ENCODE assay signal across 8 mouse cellular contexts in genomic region chr9:78520780-78521601, GRCm38 (mm10). TPM values are rescaled to one million over a fixed set of nuclear protein-coding genes. Genes with fewer than 3 reads are reported as not detected.
DNase-seq lines count a peak whose midpoint lies in the region; ATAC-seq and TF ChIP-seq lines count a peak whose summit lies in the region.

No protein-coding gene starts in this region.

- TF ChIP-seq POLR2A in thymus, adult 2 months (IDR thresholded peaks at IDR 0.05; ENCODE audit: control insufficient read depth, extremely low read depth, insufficient read depth, low read length, poor library complexity) = no peak

- H3K9ac ChIP-seq in heart, embryonic 14.5 days (ENCODE audit: low read length) = peak overlapping the region; percentile 65
- peak overlapping the region; percentile 48 for H3K9ac ChIP-seq in kidney, embryonic 15.5 days
- H3K9ac ChIP-seq in liver, embryonic 13.5 days = peak overlapping the region; percentile 54
- H3K9ac ChIP-seq in midbrain, postnatal 0 days (replicated peaks; ENCODE audit: low read length, poor library complexity, severe bottlenecking) = peak overlapping the region; percentile 52

- no peaks in the 10 kb centered on the region for H3K9me3 ChIP-seq in embryonic facial prominence, embryonic 10.5 days
- H3K9me3 ChIP-seq in heart, embryonic 14.5 days (ENCODE audit: control insufficient read depth, low read length) = no peaks in the 10 kb centered on the region
- no peaks in the 10 kb centered on the region for H3K9me3 ChIP-seq in kidney, embryonic 15.5 days (replicated peaks)
- no peaks in the 10 kb centered on the region for H3K9me3 ChIP-seq in liver, embryonic 13.5 days (replicated peaks)
- no peaks in the 10 kb centered on the region for H3K9me3 ChIP-seq in midbrain, postnatal 0 days (ENCODE audit: low read length)

- H3K27me3 ChIP-seq in C2C12 (ENCODE audit: control insufficient read depth, insufficient read depth, insufficient read length) = no peaks in the 10 kb centered on the region
- H3K27me3 ChIP-seq in embryonic facial prominence, embryonic 10.5 days (replicated peaks; ENCODE audit: low read depth, poor library complexity, severe bottlenecking) = no peaks in the 10 kb centered on the region
- no peaks in the 10 kb centered on the region for H3K27me3 ChIP-seq in heart, embryonic 14.5 days (ENCODE audit: control insufficient read depth, insufficient read depth, low read length)
- no peaks in the 10 kb centered on the region for H3K27me3 ChIP-seq in kidney, embryonic 15.5 days
- 0 out of 2 replicates have a peak, but pooled peaks cover 3% of the 10 kb centered on the region for H3K27me3 ChIP-seq in liver, embryonic 13.5 days
- no peaks in the 10 kb centered on the region for H3K27me3 ChIP-seq in midbrain, postnatal 0 days (ENCODE audit: insufficient read depth, low read length)
- no peaks in the 10 kb centered on the region for H3K27me3 ChIP-seq in thymus, adult 2 months (ENCODE audit: control insufficient read depth, insufficient read depth, low read length)

- 2% methylated on average over 40 of the region's 40 CpGs for WGBS in embryonic facial prominence, embryonic 10.5 days
- WGBS in heart, embryonic 14.5 days = 2% methylated on average over 40 of the region's 40 CpGs
- 2% methylated on average over 40 of the region's 40 CpGs for WGBS in kidney, embryonic 15.5 days
- WGBS in liver, embryonic 13.5 days (ENCODE audit: insufficient replicate concordance) = 2% methylated on average over 40 of the region's 40 CpGs
- WGBS in midbrain, postnatal 0 days = 3% methylated on average over 40 of the region's 40 CpGs
- WGBS in thymus, adult 2 months = 8% methylated on average over 40 of the region's 40 CpGs

- peak; percentile 34 for ATAC-seq in activated CD4-positive, CD25-positive, alpha-beta regulatory T cell, adult 4 months
- peak; percentile 15; the same call in 1 of the 2 replicates for ATAC-seq in heart, embryonic 14.5 days (ENCODE audit: insufficient number of reproducible peaks, insufficient read depth, low FRiP score, low read depth)
- peak; percentile 59 for ATAC-seq in kidney, embryonic 15.5 days (replicated peaks; ENCODE audit: low FRiP score)
- ATAC-seq in liver, embryonic 13.5 days (ENCODE audit: low read depth) = peak; percentile 35
- ATAC-seq in midbrain, postnatal 0 days (ENCODE audit: low FRiP score) = peak; percentile 88

- H3K4me2 ChIP-seq in heart, embryonic 14.5 days (ENCODE audit: low read length) = peak overlapping the region; percentile 96
- peak overlapping the region; percentile 91 for H3K4me2 ChIP-seq in kidney, embryonic 15.5 days
- H3K4me2 ChIP-seq in liver, embryonic 13.5 days = peak overlapping the region; percentile 73
- H3K4me2 ChIP-seq in midbrain, postnatal 0 days (ENCODE audit: low read depth, low read length, poor library complexity, severe bottlenecking) = peak overlapping the region; percentile 69

- DNase-seq in embryonic facial prominence, embryonic 10.5 days (ENCODE audit: low spot score) = no peak
- peak; percentile 34 for DNase-seq in liver, embryonic 13.5 days
- DNase-seq in midbrain, postnatal 0 days (ENCODE audit: low spot score) = peak; percentile 90
- peak; percentile 30 for DNase-seq in thymus, adult 2 months

- peak overlapping the region; percentile 39 for H3ac ChIP-seq in C2C12 (ENCODE audit: control insufficient read depth, insufficient read length, low read depth)

- H3K27ac ChIP-seq in embryonic facial prominence, embryonic 10.5 days (replicated peaks) = peak overlapping the region; percentile 94
- H3K27ac ChIP-seq in heart, embryonic 14.5 days (replicated peaks in 1 of 2; ENCODE audit: control insufficient read depth in 1 of 2, insufficient read depth in 1 of 2, low read depth in 2 of 2, low read length in 2 of 2) = peak overlapping the region; percentile 42 to 82
- H3K27ac ChIP-seq in kidney, embryonic 15.5 days = peak overlapping the region; percentile 57
- H3K27ac ChIP-seq in liver, embryonic 13.5 days = peak overlapping the region; percentile 71
- H3K27ac ChIP-seq in midbrain, postnatal 0 days (ENCODE audit: low read depth, low read length) = peak overlapping the region; percentile 78
- H3K27ac ChIP-seq in thymus, adult 2 months (ENCODE audit: control insufficient read depth, insufficient read depth, low read length) = no peak overlapping the region

- H3K79me2 ChIP-seq in C2C12 (ENCODE audit: control insufficient read depth, insufficient read depth) = peaks cover 15% of the 10 kb centered on the region

- peak overlapping the region; percentile 52 for H3K4me3 ChIP-seq in C2C12 (ENCODE audit: insufficient read depth, poor library complexity, severe bottlenecking)
- H3K4me3 ChIP-seq in embryonic facial prominence, embryonic 10.5 days = peak overlapping the region; percentile 77
- peak overlapping the region; percentile 53 to 59 for H3K4me3 ChIP-seq in heart, embryonic 14.5 days (ENCODE audit: control insufficient read depth in 1 of 2, insufficient read depth in 1 of 2, low read depth in 1 of 2, low read length in 2 of 2)
- H3K4me3 ChIP-seq in kidney, embryonic 15.5 days (replicated peaks) = peak overlapping the region; percentile 56
- peak overlapping the region; percentile 50 for H3K4me3 ChIP-seq in liver, embryonic 13.5 days (replicated peaks)
- peak overlapping the region; percentile 40 for H3K4me3 ChIP-seq in midbrain, postnatal 0 days (ENCODE audit: low read depth, low read length)
- peak overlapping the region; percentile 38 for H3K4me3 ChIP-seq in thymus, adult 2 months (ENCODE audit: control insufficient read depth, insufficient read depth, low read length)

- H3K36me3 ChIP-seq in C2C12 (ENCODE audit: control insufficient read depth, insufficient read depth) = peaks cover 9% of the 10 kb centered on the region
- peaks cover 37% of the 10 kb centered on the region for H3K36me3 ChIP-seq in embryonic facial prominence, embryonic 10.5 days (replicated peaks)
- H3K36me3 ChIP-seq in heart, embryonic 14.5 days (ENCODE audit: control insufficient read depth, insufficient read depth, low read length) = no peaks in the 10 kb centered on the region
- H3K36me3 ChIP-seq in kidney, embryonic 15.5 days = no peaks in the 10 kb centered on the region
- H3K36me3 ChIP-seq in liver, embryonic 13.5 days = no peaks in the 10 kb centered on the region
- no peaks in the 10 kb centered on the region for H3K36me3 ChIP-seq in midbrain, postnatal 0 days (ENCODE audit: insufficient read depth, low read length)
- H3K36me3 ChIP-seq in thymus, adult 2 months (ENCODE audit: control insufficient read depth, insufficient read depth, low read length) = no peaks in the 10 kb centered on the region

- peaks cover 11% of the 10 kb centered on the region for H3K79me3 ChIP-seq in C2C12 (ENCODE audit: low read depth)

- no peak for TF ChIP-seq CTCF in C2C12 (IDR thresholded peaks at IDR 0.05; ENCODE audit: control insufficient read depth, insufficient read depth, insufficient read length)
- TF ChIP-seq CTCF in midbrain, postnatal 0 days (IDR thresholded peaks at IDR 0.05) = no peak
- TF ChIP-seq CTCF in thymus, adult 2 months (IDR thresholded peaks at IDR 0.05; ENCODE audit: borderline replicate concordance, control insufficient read depth, extremely low read depth, insufficient read depth, low read length, poor library complexity) = no peak

- H3K4me1 ChIP-seq in embryonic facial prominence, embryonic 10.5 days = peaks cover 18% of the 10 kb centered on the region
- H3K4me1 ChIP-seq in heart, embryonic 14.5 days (ENCODE audit: control insufficient read depth in 2 of 2, insufficient read depth in 2 of 2, low read length in 2 of 2) = peaks cover 16 to 20% of the 10 kb centered on the region in 2 experiments
- peaks cover 23% of the 10 kb centered on the region for H3K4me1 ChIP-seq in kidney, embryonic 15.5 days
- peaks cover 40% of the 10 kb centered on the region for H3K4me1 ChIP-seq in liver, embryonic 13.5 days (replicated peaks)
- H3K4me1 ChIP-seq in midbrain, postnatal 0 days (ENCODE audit: insufficient read depth, low read length) = peaks cover 5% of the 10 kb centered on the region; the same call in 1 of the 2 replicates
- peaks cover 14% of the 10 kb centered on the region for H3K4me1 ChIP-seq in thymus, adult 2 months (replicated peaks; ENCODE audit: control insufficient read depth, insufficient read depth, low read length)

TF ChIP-seq in C2C12, 6 proteins besides CTCF, POLR2A, EP300 and RAD21:
- TF ChIP-seq MAX (IDR thresholded peaks at IDR 0.05) (peak; percentile 96), MYOG (IDR thresholded peaks at IDR 0.05; ENCODE audit: control insufficient read depth, extremely low read depth, insufficient read length) (no peak)

RNA-seq across cellular contexts. Expression of gene Eef1a1, which starts 32.0 kb away (rescaled TPM):
- polyA plus RNA-seq in C2C12 (2012; fragmentation: generic; extraction: Trizol) = 7,691 TPM
- over 10,000 TPM; 10,605 to 11,851 TPM for polyA plus RNA-seq in activated CD4-positive, CD25-positive, alpha-beta regulatory T cell, adult 4 months (2017; shearing (Covaris generic))
- polyA plus RNA-seq in embryonic facial prominence, embryonic 10.5 days (2016; fragmentation: Nextera tagmentation; extraction: Ambion mirVana) = 3,747 and 3,838 TPM in 2 replicates
- polyA plus RNA-seq in heart, embryonic 14.5 days (2014; fragmentation: Nextera tagmentation; extraction: Ambion mirVana) = 3,749 and 4,011 TPM in 2 replicates
- polyA plus RNA-seq in kidney, embryonic 15.5 days (2015; fragmentation: Nextera tagmentation; extraction: Ambion mirVana) = 4,779 and 4,974 TPM in 2 replicates
- polyA plus RNA-seq in liver, embryonic 13.5 days (2015; fragmentation: Nextera tagmentation; extraction: Ambion mirVana) = 2,607 and 2,711 TPM in 2 replicates
- total RNA-seq in midbrain, postnatal 0 days (2014; rRNA removed) = 6,169 and 7,035 TPM in 2 replicates
- polyA plus RNA-seq in midbrain, postnatal 0 days (2015; fragmentation: Nextera tagmentation; extraction: Ambion mirVana) = 2,410 and 2,461 TPM in 2 replicates
- 4,171 and 4,540 TPM in 2 replicates for polyA plus RNA-seq in thymus, adult 2 months (2012; rRNA removed)

Comparison
In these comparisons a context has a peak if more than half of its experiments do, and no peak if none do; other contexts are left out.
1. ATAC-seq: peak in every context shown above with its lines; median percentile 88 in midbrain, postnatal 0 days; 59 in kidney, embryonic 15.5 days; 35 in liver, embryonic 13.5 days; 34 in activated CD4-positive, CD25-positive, alpha-beta regulatory T cell, adult 4 months; 15 in heart, embryonic 14.5 days.